Comparison of ENCODE assay signal across 17 mouse cellular contexts in the genomic region with DNA sequence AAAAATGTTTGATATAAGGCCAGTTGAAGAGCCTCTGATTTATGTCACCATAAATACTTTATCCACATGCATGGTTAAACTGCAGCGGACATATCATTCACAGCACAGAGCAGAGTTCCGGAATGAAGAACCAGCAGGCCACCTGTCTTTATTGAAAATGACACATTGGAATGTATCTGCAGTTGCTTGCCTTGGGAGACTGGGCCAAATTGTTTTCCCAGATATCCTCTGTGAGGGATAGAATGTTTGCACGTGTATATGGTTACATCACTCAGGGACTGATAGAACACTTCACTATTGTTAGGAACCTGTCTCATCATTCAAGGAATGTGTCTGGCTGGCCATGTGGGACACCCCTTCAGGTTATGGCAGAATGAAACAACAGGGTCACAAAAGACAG.
"Had no signal": no experiment of that assay in that cellular context is flagged by ENCODE, and none has a peak within 500 bp of the region (broad histone marks: within the 10 kb centered on the region; RNA-seq: fewer than 3 reads in every experiment).

No protein-coding gene starts in this region.

- H3K4me2 ChIP-seq: liver, embryonic 11.5 days; lung, embryonic 14.5 days; midbrain, embryonic 13.5 days; stomach, embryonic 15.5 days had no signal

- ATAC-seq: intestine, embryonic 16.5 days; liver, postnatal 0 days; lung, postnatal 0 days; midbrain, embryonic 13.5 days had no signal

- H3K4me3 ChIP-seq: midbrain, embryonic 10.5 days; midbrain, embryonic 13.5 days; stomach, embryonic 15.5 days had no signal

- H3K36me3 ChIP-seq: midbrain, embryonic 10.5 days; midbrain, embryonic 13.5 days; stomach, embryonic 15.5 days had no signal

- DNase-seq: kidney, adult 18-20 months; kidney, adult 9 months; kidney, postnatal 14 days; kidney, postnatal 4 days; liver, postnatal 0 days; lung, embryonic 14.5 days; right cerebral cortex, postnatal 25 days; spleen, adult 18-20 months; thymus, postnatal 25 days had no signal

- H3K9me3 ChIP-seq: midbrain, embryonic 10.5 days; midbrain, embryonic 13.5 days; stomach, embryonic 15.5 days had no signal

- H3K9ac ChIP-seq: liver, embryonic 14.5 days; liver, postnatal 0 days; lung, embryonic 14.5 days; midbrain, embryonic 13.5 days; stomach, embryonic 15.5 days had no signal

- H3K27ac ChIP-seq: liver, embryonic 14.5 days; macrophage; midbrain, embryonic 10.5 days; midbrain, embryonic 13.5 days; stomach, embryonic 15.5 days had no signal

- H3K4me1 ChIP-seq: stomach, embryonic 15.5 days had no signal

- H3K27me3 ChIP-seq: midbrain, embryonic 13.5 days; stomach, embryonic 15.5 days had no signal
